Mouse (Mus musculus) kidney, postnatal 4 days (tissue): ENCODE results near the gene Pzp.

ENCODE experiments used
- DNase-seq, 2 experiments: peaks; one replicate each; pipeline ENCODE4 v3.0.0; 2021; ENCODE audit warnings: mixed read lengths in 2 of 2

The Pzp gene

DNA sequence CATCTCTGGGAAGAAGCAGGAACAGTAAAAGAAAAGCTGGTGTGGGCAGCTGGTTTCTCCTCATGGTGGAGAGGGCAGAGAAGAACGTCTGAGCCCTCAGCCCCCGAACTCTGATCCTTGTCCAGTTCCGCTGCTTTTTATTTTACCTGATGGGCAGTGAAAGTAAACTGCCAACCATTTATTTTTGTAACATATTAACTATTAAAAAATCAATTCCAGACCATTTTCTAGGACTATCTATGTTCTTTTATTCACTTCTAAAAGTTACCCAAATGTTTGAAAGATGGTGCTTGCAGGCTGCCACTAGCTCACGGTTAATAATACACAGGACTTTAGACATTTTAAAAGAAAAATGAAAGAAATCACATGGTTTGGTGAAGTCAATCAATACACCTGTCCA, at the start of gene Pzp:
Gene Pzp, minus strand, starts transcription at position 120 of the 400 bp plus-strand sequence.
- DNase-seq = no peak

DNA sequence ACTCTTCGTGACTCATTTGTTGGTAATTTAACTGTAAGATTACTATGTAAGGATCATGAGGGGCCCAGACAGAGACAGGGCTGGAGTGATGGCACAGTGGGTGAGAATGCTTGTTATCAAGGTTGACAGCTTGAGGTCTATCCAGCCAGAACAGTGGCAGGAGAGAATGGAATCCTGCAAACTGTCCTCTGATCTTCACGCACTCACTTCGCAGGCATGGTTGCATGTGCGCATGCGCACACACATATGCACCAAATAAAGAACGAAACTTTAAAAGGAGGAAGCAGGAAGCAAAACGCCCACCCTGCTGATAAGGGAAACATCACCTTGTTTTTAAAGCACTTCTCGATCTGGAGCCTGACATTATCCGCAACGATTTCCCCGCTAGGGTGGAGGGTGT, 40.1 kb upstream of the Pzp start:
- no peak for DNase-seq

DNA sequence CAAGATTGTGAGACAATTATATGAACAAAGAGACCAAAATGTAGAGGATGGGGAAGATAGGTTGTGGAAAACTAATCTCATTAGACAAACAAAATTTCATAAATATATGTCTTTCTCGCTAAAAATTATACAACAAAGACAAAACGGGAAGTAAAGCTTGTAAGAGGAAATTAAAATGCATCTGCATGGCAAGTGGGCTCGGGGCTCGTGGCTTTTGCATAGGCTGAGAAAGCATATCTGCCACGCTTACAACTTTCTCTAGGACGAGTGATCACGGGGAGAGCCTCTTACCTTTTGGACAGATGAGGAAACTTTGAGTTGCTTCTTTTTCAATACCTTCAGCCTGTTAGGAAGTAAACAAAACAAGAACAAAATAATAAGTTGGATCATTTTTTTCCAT, 27.5 kb upstream of the Pzp start:
- DNase-seq = no peak

DNA sequence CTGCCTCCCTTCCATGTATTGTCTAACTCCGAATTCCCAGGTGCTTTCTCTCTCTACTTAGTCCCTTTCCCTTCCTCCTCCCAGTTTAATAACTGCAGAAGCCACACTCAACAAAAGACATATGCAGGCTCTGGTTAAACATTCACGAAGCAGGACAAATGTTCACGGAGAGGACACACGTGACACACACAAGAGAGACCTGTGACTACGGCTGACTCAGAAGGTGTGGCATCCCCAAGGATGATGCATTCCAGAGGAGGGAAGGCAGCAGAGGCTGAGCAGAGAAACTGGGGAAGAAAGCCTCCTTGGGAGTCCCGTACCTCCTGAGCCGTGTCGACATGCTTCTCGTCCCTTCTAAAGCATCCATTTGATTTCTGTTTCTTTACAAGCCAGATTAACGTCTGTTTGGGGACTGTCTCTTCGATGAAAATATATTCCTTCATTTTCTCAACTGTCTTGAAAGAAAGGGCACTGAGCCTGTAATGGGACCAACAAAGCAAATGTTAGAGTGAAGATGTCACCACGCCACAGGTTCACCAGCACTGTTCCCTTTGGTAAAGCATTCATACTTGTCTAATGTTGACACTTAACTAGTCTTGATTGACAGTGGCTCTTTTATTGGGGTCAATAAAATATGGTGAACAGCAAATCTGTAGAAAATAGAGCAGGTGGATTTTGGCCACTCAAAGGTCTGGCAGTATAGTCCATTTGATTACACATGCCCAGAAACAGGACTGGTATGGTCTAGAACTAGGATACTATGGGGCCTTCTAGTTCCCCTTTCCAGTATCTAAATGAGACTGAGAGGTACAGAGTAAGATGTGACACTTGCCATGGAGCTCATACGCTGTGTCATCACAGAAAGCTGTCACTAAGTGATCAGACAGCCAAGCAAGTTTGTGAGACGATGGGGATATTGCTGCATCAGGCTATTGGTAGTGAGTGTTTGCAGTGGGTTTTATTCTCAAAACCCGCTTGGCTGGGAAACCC, 23.2 kb upstream of the Pzp start:
- peak in 1 of 2 experiments; percentile 10 for DNase-seq

DNA sequence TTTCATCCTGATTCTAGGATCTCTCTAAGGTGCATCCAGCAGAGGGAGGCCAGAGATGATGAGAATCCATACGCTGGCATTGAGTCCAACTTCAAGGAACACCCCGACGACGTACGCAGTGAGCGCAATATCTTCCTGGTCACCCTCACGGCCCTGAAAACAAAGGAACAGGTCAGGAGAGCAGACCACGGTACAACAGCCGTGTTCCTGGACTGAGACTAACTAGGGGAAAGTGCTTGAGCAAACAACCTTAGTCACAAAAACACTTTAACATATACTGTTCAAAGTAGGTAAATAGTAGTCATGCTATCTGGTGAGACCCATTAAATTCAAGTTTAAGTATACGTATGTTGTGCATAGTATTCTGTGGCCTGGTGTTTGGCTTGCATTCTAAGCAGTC, 22.0 kb upstream of the Pzp start:
- DNase-seq = no peak

DNA sequence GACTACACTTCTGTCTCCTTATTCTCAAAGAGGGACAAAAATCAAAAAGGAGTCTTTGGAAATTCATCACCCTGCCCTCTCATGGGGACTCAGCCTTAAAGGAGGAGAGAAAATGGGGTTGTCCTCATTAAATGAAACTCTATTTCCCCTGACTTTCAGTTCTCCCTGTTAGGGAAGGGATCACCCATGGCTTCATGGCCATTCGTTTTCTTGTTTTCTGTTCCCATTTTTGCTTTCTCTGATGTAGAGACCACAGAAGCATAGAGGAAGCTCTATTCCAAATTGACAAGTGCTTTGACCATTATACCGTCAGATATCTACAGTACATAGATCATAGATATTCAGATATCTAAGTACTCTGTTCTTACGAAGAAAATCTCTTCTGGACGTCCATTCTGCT, 18.9 kb upstream of the Pzp start:
- DNase-seq = no peak

DNA sequence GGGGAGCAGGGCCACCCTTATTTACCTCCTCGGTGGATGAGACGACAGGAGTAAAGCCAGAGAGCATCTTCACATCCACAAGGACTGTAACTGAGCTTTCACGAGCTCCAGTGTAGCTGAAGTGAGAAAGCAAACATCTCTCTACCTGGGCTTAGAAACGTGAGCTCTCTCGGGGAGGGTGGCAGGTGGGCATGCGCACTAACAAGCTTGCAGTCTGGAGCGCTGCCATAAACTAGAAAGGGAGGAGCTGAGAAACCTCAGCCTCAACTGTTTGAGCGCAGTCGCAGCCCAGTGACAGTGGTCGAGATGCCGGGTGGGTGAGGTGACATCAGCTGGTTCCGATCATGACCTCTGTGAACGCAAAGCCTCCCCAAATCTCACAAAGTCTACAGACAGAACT, 16.7 kb upstream of the Pzp start:
- no peak for DNase-seq

DNA sequence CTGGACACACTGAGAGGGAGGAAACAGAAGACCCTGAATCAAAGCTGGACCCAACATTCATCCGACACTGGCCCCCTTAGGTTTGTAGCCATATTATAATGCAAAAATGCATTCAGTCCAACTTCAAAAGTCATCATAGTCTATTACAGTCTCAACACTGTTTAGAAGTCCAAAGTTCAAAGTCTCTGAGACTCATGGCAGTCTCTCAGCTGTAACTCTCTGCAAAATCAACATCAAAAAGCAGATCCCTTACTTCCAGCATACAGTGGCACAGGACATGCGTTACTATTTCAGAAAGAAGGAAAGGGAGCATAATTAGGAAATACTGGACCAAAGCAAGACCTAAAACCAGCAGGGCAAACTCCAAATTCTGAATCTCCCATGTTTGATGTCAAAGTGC, 8.7 kb upstream of the Pzp start:
- no peak for DNase-seq

DNA sequence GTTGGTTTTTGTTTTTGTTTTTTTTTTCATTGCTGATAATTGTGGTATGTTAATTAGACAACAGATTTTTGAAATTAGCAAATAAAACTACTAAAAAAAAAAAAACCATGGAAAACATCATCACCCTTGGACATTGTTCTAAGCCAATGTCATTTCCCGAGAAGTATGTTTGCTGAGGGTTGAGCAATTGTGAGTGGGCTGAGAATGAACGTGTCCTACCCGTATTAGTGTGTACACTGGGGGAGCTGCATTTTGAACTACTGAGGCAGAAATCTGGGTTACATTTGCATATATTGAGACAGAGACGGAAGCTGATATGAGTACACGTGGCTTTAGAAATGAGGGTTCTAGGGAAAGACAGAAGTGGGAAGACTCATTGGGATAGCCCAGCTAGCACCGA, 6.8 kb upstream of the Pzp start:
- no peak for DNase-seq

DNA sequence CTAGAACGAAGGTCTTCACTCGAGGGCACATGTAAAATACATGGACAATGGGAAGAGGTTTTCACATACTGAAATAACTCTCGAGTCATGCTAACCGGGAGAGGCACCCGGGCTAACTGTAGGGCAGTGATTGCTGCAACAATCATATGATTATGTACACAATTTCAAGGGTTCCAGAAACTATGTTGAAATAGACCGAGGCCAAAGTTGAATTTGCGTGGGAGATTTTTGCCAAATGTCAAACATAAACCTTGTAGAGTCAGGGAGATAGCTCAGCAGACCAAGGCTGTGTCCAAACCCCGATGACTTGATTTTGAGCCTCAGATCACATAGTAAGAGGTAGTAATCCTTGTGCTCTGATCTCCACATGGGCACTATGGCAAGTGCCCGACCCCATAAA, 6.2 kb upstream of the Pzp start:
- no peak for DNase-seq

DNA sequence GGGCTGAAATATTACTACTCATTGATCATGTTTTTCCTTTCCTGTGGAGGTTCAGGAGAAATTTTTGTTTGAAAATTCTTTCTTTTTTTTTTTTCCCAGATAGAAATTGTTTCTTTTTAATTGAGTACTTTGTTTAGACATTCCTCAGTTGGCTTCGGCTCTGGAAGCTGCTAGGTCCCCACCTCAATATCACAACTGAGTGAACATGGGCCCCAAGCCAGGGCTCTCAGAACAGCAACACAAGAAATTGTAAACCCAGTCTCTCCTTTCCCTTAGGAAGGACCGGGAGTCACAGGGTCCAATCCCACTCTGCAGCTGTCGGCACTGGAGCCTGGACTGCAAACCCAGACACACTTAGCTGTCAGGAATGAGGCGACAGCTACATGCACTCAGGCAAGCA, 2.0 kb upstream of the Pzp start:
- peak in 1 of 2 experiments; percentile 2 for DNase-seq

DNA sequence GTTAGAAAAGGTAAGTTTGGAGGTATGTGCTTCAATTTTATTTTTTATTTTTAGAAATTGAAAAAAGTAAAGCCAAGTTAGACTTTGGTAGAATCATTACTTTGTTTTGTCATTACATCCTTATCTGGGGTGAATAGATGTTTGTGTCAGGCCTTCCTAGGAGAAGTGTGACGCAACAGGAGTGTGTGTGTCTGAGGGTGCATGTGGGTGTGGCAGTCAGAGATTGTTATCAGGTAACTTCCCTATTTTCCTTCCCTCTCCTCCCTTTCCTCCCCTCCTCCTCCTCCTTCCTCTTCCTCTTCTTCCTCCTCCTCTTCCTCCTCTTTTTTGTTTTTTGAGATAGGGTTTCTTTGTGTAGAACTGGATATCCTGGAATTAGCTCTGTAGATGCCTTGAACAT, 590 bp upstream of the Pzp start:
- DNase-seq = no peak

DNA sequence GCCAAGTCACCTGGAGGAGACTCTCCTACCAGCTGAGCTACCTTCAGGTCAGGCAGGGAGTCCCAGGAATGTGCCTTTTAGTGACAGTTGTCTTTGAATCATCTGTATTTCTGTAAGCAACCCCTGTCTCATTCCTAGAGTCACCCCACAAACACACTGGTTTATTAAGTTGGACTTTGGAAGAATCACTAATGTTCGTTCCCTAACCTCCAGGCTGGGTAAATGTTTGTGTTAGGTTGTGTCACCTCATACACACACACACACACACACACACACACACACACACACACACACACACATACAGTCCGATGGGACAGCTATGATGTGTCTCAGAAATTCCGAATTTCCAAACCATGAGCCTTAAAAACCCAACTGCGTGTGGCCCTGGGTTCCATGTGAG, 719 bp downstream of the Pzp start:
- no peak for DNase-seq

DNA sequence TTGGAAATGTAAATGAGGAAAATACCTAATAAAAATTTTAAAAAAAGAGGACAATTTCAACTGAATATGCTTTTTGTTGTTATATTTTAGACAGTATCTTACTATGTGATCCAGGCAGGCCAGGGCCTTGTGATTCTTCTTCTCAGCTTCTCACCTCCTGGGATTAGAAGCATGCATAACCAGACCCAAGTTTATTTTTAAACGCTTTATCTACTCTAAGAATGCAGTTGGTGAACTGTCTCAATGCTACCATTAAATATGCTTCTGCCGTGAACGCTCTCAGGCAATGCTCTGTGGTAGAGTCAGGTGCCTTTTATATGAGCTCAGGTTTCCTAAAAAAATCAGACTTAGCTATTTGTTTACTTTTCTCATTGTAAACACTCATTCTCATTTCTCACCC, 3.2 kb downstream of the Pzp start:
- DNase-seq = no peak

DNA sequence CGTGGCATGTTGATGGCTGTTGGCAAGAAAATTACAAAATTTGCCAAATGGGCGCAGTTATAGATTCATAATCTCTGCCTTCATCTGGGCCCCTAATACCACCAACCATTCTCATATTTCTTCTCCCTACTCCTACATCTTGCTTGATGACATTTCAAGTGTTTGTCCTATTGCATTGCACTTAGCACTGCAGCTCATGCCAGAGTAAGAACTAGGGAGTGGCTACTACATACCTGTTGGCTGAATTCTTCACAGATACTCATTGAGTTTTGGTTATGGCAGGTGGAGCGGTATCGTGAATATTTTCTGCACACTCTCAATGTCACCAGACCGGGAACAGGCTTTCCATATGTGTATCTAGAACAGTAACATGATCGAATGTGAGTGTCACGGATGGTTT, 7.4 kb downstream of the Pzp start:
- no peak for DNase-seq

DNA sequence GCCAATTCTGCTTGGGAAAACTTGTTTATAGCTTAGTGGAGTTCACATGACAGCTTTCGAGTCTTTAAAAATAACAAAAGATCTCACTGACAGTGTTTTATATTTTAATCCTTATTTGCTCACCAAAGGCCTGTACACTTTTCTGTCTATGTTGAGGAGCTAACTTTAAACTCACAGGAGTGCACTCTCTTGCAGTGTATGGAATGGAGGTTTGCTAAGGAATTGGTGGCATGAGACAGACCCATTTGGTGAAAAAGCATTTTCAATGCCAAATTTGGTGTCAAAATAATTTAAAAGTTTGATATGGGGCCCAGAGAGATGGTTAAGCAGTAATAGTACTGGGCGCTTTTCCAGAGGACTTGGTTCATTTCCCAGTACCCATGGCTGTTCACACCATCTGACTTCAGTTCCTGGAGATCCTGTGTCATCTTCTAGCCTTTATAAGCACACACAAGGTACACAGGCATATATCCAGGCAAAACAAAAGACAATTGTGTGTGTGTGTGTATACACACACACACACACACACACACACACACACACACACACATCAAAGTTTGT, 20.8 kb downstream of the Pzp start:
- no peak for DNase-seq

DNA sequence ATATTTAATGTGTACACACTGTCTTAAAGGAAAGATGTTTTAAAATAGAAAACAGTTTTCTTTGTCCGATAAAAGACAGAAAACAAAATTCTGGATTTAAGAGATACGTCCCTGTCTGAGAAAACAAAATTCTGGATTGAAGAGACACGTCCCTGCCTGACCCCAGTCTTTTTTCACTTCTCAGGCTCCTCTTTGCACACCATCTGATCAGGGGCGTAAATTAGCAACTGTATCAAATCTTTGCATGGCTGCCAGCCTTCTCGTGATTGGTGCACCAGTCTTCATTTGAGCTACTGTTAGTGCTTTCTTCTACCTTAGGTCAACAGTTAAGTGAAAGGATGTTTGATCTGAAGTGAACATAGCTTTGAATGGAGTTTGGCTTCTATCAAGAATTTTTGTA, 21.8 kb downstream of the Pzp start:
- no peak for DNase-seq

DNA sequence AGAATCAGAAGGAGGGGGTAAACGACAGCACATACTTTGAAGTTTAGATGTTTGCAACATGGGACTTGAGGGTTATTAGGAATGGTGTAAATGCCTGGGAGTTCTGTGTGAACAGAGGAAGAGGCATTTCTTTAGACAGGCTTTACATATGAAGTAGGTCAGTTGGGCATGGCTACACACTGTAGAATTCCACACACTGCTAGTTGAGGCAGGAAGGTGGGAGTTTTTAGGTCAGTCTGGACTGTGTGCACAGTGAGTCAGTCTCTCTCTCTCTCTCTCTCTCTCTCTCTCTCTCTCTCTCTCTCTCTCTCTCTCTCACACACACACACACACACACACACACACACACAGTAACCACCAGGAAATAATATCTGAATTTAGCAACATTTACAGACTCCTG, 31.2 kb downstream of the Pzp start:
- no peak for DNase-seq

DNA sequence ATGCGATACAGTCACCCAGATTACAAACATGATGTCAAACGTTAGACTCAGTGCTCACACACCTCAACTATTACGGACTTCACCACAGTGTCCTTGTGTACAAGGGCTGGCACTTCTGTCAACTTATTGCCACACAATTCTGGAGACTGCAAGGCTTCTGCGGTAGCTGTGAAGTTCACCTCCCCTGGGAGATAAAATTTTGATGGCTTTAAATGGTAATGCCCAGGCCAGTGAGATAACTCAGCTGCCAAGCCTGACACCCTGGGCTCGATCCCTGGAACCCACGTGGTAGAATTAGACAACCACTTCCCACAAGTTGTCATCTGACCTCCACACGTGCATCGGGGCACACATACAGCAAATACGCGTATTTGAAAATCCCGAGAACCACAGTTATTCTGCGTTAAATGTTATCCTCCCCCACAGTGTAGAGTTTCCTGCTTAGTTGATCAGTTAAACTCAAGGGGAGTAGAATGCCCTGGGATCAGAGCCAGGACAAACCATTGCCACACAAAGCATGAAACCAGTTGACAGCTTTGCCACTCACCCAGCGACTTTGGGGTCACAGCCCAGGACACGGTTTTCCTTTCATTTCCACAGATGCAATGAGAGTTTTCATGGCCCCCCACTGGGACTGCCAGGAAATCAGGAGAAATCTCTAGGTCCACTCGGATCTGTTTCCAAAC, 31.7 kb downstream of the Pzp start:
- peak; percentile 6 to 13 for DNase-seq

DNA sequence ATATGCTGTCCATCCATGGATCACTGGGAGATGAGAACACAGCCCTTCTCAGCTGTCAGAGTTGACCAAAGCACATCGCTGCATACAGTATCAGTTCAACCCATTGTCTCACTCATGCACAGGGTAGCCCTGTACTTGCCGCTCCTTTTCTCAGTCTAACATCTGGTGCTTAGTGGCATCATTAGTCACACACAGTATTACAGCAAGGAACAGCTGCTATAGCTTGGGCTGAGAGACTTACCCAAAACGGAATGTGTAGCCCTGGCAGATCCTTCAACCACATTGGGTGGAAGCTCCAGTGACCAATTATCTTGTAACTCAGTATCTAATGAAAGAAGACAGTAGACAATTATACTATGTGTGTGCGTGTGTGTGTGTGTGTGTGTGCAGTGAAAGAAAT, 34.6 kb downstream of the Pzp start:
- no peak for DNase-seq

DNA sequence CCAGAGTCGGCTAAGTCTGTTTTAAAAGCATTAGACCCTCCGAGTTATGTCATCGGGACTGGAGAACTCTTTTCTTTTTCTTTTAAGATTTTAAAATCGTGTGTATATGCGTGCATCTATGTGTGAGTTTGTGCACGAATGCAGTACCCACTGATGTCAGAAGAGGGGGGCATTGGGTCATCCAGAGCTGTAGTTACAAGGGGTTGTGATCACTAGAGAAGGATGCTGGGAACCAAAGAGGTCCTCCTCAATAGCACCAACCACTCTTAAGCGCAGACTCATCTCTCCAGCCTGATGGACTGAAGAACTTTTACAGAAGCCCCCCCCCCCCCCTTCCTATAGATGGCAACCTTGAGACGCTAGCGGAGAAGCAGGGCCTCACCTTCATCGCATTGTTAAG, 36.4 kb downstream of the Pzp start:
- DNase-seq = no peak

DNA sequence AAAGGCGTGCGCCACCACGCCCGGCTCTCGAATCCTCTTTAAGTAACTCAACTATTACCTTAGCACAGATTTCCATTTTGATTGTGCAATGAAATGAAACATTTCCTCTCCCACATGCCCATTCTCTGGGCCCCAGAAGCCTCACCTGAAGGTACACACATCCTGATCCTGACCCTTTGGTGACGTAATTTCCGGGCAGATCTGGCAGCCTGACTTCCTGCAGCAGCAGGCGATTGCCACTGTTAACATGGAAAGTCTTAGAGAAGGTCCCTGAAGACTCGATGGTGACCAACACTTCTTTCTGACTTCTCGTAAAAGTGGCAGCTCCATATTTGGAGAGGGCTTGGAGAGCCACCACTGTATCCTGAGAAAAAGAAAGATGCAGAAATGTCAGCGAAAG, 38.8 kb downstream of the Pzp start:
- no peak for DNase-seq

DNA sequence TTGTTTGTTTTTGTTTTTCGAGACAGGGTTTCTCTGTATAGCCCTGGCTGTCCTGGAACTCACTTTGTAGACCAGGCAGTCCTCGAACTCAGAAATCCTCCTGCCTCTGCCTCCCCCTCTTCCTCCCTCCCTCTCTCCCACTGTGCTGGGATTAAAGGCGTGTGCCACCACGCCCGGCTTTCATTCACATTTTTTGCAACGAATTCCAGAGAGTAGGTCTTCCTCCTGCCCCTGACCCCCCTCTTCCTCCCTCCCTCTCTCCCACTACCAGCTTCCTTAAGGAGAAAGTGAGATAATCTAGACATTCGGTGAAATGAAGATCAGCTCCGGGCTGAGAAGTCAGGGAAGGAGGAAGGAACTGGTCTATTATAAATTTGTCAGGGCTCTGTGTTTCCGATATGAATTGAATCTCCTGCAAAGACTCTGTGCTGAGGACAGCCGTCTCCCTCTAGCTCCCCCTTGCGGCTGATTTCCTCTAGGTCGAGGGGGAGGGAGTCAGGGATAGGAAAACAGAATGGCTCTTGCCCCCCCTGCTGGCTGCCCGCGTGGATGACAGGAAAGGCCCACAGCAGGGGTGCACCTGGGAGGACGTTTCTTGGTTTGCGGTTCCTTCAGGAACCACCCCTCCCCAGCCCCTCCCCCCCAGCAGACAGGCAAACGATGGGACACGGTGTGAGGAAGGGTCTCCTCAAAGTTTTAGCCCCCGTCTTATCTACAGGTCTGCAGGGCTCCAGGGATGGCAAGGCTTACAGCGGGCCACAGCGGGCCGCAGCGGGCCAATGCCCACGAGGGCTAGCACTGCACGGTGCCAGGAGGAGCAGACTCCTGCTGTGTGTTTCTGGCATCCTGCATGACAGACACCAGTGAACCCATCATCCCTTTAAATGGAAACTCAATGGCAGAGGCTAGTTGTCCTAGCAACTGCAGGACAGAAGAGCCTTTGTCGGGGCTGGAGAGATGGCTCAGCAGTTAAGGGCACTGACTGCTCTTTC, 46.8 kb downstream of the Pzp start:
- DNase-seq = peak; percentile 98 to 99
